Mouse (Mus musculus) heart, postnatal 0 days (tissue): ENCODE measurements at regions not wholly inside any gene's neighbourhood (a gene's known extent, or its start where the extent isn't known, plus 50 kb on each side); places are given as distances from the start of the nearest gene placed in this dataset.

ENCODE experiments used
- ATAC-seq: fragments of 200-750 bp; cut with Nextera tagmentation; 2 replicates; pipeline ENCODE4 v1.8.0; 2017; ENCODE audit warnings: low read depth, moderate number of reproducible peaks, moderate library complexity; ENCODE audit not compliant: insufficient read depth
- DNase-seq: peaks from one replicate; pipeline ENCODE4 v3.0.0-alpha.2; 2016; ENCODE audit warnings: low spot score
- H3K27ac ChIP-seq: fragments of 300-500 bp; sonication (generic); 2 replicates; pipeline ENCODE4 v1.5.1; 2014; ENCODE audit warnings: low read depth, mild to moderate bottlenecking
- H3K27me3 ChIP-seq: fragments of 300-500 bp; sonication (generic); 2 replicates; pipeline ENCODE4 v1.6.1; 2014; ENCODE audit warnings: low read length, mixed read lengths; ENCODE audit not compliant: control insufficient read depth, insufficient read depth
- H3K36me3 ChIP-seq: fragments of 300-500 bp; sonication (generic); replicated peaks from 2 replicates; pipeline ENCODE4 v1.6.1; 2014; ENCODE audit warnings: low read length, mixed read lengths; ENCODE audit not compliant: control insufficient read depth, insufficient read depth
- H3K4me1 ChIP-seq: fragments of 300-500 bp; sonication (generic); 2 replicates; pipeline ENCODE4 v1.6.1; 2014; ENCODE audit warnings: antibody characterized with exemption; ENCODE audit not compliant: control insufficient read depth, insufficient read depth
- H3K4me2 ChIP-seq: fragments of 300-500 bp; sonication (generic); 2 replicates; pipeline ENCODE4 v1.6.1; 2014; ENCODE audit warnings: low read depth, mild to moderate bottlenecking, low read length, moderate library complexity
- H3K4me3 ChIP-seq: fragments of 300-500 bp; sonication (generic); 2 replicates; pipeline ENCODE4 v1.5.1; 2014; ENCODE audit warnings: low read depth, low read length
- H3K9ac ChIP-seq: fragments of 300-500 bp; sonication (generic); replicated peaks from 2 replicates; pipeline ENCODE4 v1.6.1; 2014; ENCODE audit warnings: low read depth, low read length, mixed read lengths
- H3K9me3 ChIP-seq: fragments of 300-500 bp; sonication (generic); replicated peaks from 2 replicates; pipeline ENCODE4 v1.6.1; 2016; ENCODE audit warnings: low read length; ENCODE audit not compliant: control insufficient read depth
- CTCF ChIP-seq: IDR thresholded peaks from 2 replicates; pipeline ENCODE4 v1.5.1; 2016; ENCODE audit warnings: antibody characterized with exemption, control low read depth, low read depth
- EP300 ChIP-seq: IDR thresholded peaks from 2 replicates; pipeline ENCODE4 v1.6.1; 2016; ENCODE audit warnings: antibody characterized with exemption, low read depth
- WGBS: fragments of 180-500 bp; shearing (Covaris S2); extraction: QIAGEN DNeasy Blood & Tissue Kit; methylation state at CpG from one replicate; pipeline ENCODE4 v1.1.7; 2014; 5-methylcytosine and 5-hydroxymethylcytosine counted together

DNA sequence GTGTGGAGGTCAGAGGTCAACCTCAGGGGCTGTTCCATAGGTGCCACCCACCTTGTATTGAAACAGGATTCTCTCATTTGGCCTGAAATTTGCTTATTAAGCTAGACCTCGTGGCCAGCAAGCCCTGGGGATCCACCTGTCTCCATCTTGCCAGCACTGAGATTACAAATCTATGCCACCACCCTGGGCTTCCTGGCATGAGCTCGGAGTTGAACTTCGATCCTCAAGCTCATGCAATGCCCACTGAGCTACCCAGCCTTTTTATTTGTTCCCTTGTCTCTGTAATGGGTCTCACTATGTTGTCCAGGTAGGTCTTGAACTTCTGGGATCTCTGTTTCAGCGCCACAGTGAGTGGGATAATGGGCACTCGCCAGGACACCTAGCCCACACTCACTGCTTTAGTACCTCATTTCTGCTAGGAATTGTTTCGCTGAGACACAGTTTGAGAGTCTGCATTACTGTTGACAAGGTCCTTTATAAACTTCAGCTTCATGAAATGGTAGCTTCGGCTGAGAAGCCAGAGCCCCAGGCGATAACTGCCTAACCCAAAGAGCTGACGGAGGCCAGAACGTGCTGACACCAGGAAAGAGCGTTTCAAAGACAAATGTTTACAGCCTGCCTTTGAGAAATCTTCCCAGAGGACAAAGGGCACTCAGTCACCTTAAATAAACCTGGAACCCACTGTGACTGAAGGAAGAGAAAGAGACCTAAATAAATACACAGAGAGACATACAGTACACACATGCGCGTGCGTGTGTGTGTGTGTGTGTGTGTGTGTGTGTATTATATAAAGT lies 50.6 kb upstream of the Foxn2 start:
- no peak overlapping the region for H3K9ac ChIP-seq
- H3K27me3 ChIP-seq = no peaks in the 10 kb centered on the region
- ATAC-seq (no peak; the same call in 1 of the 2 replicates), DNase-seq (no peak)
- no peak overlapping the region for H3K27ac ChIP-seq
- H3K4me2 ChIP-seq = no peak overlapping the region
- no peaks in the 10 kb centered on the region for H3K9me3 ChIP-seq
- no peaks in the 10 kb centered on the region for H3K4me1 ChIP-seq
- WGBS = 53% methylated on average over 14 of the region's 14 CpGs
- TF ChIP-seq CTCF (no peak), EP300 (no peak)
- H3K36me3 ChIP-seq = no peaks in the 10 kb centered on the region
- H3K4me3 ChIP-seq = no peak overlapping the region
